Mouse (Mus musculus) neural tube, embryonic 11.5 days (tissue): ENCODE results near the gene Stk40. TPM values are rescaled to one million over a fixed set of nuclear protein-coding genes. Genes with fewer than 3 reads are reported as not detected.

Experiments used
- ATAC-seq: fragments of 200-750 bp; cut with Nextera tagmentation; 2 replicates; pipeline ENCODE4 v1.8.0; 2017; ENCODE audit warnings: moderate number of reproducible peaks, mild to moderate bottlenecking, moderate TSS enrichment, moderate library complexity; ENCODE audit not compliant: insufficient read depth, low FRiP score, low TSS enrichment
- DNase-seq: peaks from one replicate; pipeline ENCODE4 v3.0.0-alpha.2; 2015; ENCODE audit warnings: low spot score
- H3K27ac ChIP-seq: fragments of 300-500 bp; sonication (generic); 2 replicates; pipeline ENCODE4 v1.5.1; 2014; ENCODE audit warnings: low read depth, mild to moderate bottlenecking, low read length
- H3K27me3 ChIP-seq: fragments of 300-500 bp; sonication (generic); 2 replicates; pipeline ENCODE4 v1.6.1; 2014; ENCODE audit warnings: mild to moderate bottlenecking, low read length, mixed read lengths; ENCODE audit not compliant: control insufficient read depth, insufficient read depth
- H3K36me3 ChIP-seq: fragments of 300-500 bp; sonication (generic); 2 replicates; pipeline ENCODE4 v1.6.1; 2014; ENCODE audit warnings: mild to moderate bottlenecking, low read length, moderate library complexity, mixed read lengths; ENCODE audit not compliant: control insufficient read depth, insufficient read depth
- H3K4me1 ChIP-seq: fragments of 300-500 bp; sonication (generic); 2 replicates; pipeline ENCODE4 v1.6.1; 2014; ENCODE audit warnings: low read length, mixed read lengths; ENCODE audit not compliant: control insufficient read depth, insufficient read depth
- H3K4me2 ChIP-seq: fragments of 300-500 bp; sonication (generic); 2 replicates; pipeline ENCODE4 v1.6.1; 2014; ENCODE audit warnings: low read depth, mild to moderate bottlenecking, moderate library complexity
- H3K4me3 ChIP-seq: fragments of 300-500 bp; sonication (generic); 2 replicates; pipeline ENCODE4 v1.5.1; 2014; ENCODE audit warnings: low read depth, low read length
- H3K9ac ChIP-seq: fragments of 300-500 bp; sonication (generic); 2 replicates; pipeline ENCODE4 v1.6.1; 2014; ENCODE audit warnings: mild to moderate bottlenecking, low read length
- H3K9me3 ChIP-seq: fragments of 300-500 bp; sonication (generic); 2 replicates; pipeline ENCODE4 v1.6.1; 2016; ENCODE audit warnings: low read length; ENCODE audit not compliant: control insufficient read depth
- WGBS: fragments of 180-500 bp; shearing (Covaris S2); extraction: QIAGEN DNeasy Blood & Tissue Kit; methylation state at CpG from one replicate; pipeline ENCODE4 v1.1.7; 2014; 5-methylcytosine and 5-hydroxymethylcytosine counted together
- polyA plus RNA-seq: library from polyadenylated mRNA; unstranded; fragments of >200 nt; fragmentation: Nextera tagmentation; extraction: Ambion mirVana; gene quantifications from 2 replicates; pipeline ENCODE4 v1.2.1, GENCODE M21; 2014

Stk40 gene
- polyA plus RNA-seq, 1 experiment from 2014 or later = 32.5 TPM

DNA sequence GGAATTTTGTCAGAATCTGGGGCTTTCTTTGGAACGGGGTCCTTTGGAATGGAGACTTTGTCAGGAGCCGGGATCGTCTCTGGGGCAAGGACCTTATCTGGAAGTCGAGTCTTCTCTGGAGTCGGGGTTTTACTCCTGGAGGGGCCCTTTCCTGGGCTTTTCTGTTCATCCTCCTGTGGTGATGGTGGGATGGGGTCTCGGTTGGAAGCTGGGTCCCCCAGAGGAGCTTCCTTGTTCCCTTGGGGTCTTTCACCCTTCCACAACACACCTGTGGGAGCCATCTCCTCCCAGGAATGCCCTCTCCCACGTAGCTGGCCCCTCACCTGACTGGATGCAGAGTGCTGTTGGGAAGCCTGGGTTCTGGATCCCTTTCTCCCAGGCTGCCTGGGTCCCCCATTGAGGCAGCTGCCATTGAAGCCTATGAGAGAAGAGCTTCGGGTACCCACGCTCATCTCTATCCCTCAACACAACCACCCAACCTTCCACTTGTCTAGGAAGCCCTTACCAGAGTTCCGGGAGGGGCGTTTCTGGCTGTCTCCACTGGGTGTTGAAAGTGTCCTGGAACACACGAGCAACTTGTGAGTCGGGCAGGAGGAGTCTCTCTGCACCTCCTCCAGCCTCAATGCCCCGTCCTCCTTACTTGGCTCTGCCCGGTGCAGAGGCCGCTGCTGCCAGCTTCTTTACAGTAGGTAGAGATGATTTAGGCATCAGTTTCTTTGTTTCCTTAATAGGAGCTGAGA is 48.1 kb downstream of the Stk40 start:
- ATAC-seq = no peak
- Histone ChIP-seq H3K9ac (no peak overlapping the region), H3K9me3 (no peaks in the 10 kb centered on the region), H3K4me1 (peaks cover 15% of the 10 kb centered on the region), H3K4me3 (no peak overlapping the region), H3K36me3 (no peaks in the 10 kb centered on the region), H3K4me2 (no peak overlapping the region), H3K27ac (no peak overlapping the region), H3K27me3 (peaks cover 19% of the 10 kb centered on the region)
- 90% methylated on average over 16 of the region's 16 CpGs for WGBS
- DNase-seq = no peak

DNA sequence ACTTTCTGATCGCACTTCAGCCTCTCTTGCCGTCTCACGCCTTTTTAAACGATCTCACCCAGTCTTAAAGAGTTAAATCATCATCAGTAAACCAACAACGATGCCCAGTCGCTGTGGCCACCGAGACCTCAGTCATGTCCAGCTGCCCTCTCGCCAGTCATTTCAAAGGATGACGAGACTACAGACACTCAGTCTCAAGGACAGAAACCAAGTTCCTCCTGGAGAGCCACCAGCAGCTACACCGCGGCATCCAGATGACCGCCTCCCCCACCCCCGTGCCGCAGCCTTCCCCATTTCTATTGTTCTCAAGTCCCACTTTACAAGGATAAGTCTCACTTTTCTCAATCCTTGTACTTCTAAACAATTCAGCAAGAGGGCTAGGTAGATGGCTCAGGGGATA is 49.1 kb downstream of the Stk40 start:
- WGBS = 59% methylated on average over 14 of the region's 14 CpGs
- ATAC-seq = no peak

DNA sequence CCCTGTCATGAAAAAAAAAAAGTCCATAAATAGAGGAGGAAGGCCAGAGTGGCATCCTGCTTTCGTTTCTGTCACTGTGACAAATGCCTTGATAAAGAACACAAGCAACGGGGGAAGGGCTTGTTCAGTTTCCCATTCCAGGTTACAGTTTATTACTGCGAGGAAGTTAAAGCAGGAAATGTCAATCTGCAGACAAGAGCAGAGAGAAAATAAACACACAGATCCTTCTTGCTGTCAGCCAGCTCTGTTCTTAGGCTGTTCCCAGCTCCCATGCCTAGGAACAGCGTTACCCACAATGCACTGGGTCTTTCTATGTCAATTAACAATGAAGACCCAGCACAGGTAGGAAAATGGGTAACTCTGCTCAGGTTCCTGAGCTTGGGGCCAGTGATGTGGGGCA is 51.4 kb downstream of the Stk40 start:
- Histone ChIP-seq H3K36me3 (no peaks in the 10 kb centered on the region), H3K9me3 (no peaks in the 10 kb centered on the region), H3K9ac (no peak overlapping the region), H3K27ac (peak overlapping the region; percentile 29; the same call in 1 of the 2 replicates), H3K4me2 (no peak overlapping the region), H3K27me3 (no peaks in the 10 kb centered on the region), H3K4me1 (no peaks in the 10 kb centered on the region), H3K4me3 (no peak overlapping the region)
- ATAC-seq (no peak), DNase-seq (no peak)
- 63% methylated on average over 4 of the region's 4 CpGs for WGBS

More for the DNA sequence above, 49.1 kb downstream of the Stk40 start:
- Histone ChIP-seq H3K27me3 (peaks cover 19% of the 10 kb centered on the region), H3K27ac (no peak overlapping the region), H3K4me2 (no peak overlapping the region), H3K9ac (no peak overlapping the region), H3K4me1 (peaks cover 10% of the 10 kb centered on the region), H3K9me3 (no peaks in the 10 kb centered on the region), H3K4me3 (no peak overlapping the region), H3K36me3 (no peaks in the 10 kb centered on the region)
- DNase-seq = no peak

DNA sequence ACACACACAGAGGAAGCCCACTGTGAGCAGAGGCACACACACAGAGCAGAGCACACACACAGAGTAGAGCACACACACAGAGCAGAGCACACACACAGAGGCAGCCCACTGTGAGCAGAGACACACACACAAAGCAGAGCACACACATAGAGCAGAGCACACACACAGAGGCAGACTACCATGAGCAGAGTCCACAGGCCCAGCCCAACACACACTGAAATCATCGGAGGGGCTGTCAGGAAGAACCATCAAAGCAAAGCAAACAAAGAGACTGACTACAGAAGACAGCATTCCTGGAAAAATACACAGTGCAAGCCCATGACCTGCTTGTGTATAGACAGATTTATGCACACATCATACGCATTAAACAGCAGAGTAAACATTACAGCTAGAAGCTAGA is 52.1 kb downstream of the Stk40 start:
- Histone ChIP-seq H3K4me2 (no peak overlapping the region), H3K9me3 (no peaks in the 10 kb centered on the region), H3K27me3 (no peaks in the 10 kb centered on the region), H3K9ac (no peak overlapping the region), H3K36me3 (no peaks in the 10 kb centered on the region), H3K27ac (peak overlapping the region; percentile 29; the same call in 1 of the 2 replicates), H3K4me1 (no peaks in the 10 kb centered on the region), H3K4me3 (no peak overlapping the region)
- WGBS = 56% methylated on average over 2 of the region's 2 CpGs
- DNase-seq (no peak), ATAC-seq (no peak)

DNA sequence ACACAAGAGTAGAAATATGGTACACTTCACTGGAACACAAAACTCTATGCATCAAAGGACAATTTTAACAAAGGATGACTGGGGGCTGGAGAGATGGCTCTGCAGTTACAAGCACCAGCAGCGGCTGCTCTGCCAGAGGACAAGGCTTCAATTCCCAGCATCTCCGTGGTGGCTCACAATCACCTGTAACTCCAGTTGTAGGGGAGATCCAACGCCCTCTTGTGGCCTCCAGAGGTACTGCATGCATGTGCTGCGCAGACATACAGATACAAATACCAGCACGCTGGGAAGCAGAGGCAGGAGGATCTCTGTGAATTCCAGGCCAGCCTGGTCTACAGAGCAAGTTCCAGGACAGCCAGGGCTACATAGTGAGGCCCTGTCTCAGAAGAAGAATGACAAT is 52.9 kb downstream of the Stk40 start:
- Histone ChIP-seq H3K27me3 (no peaks in the 10 kb centered on the region), H3K9ac (no peak overlapping the region), H3K4me2 (no peak overlapping the region), H3K9me3 (no peaks in the 10 kb centered on the region), H3K27ac (no peak overlapping the region), H3K4me1 (no peaks in the 10 kb centered on the region), H3K36me3 (no peaks in the 10 kb centered on the region), H3K4me3 (no peak overlapping the region)
- DNase-seq (no peak), ATAC-seq (no peak)
- WGBS = 55% methylated on average over 5 of the region's 5 CpGs

DNA sequence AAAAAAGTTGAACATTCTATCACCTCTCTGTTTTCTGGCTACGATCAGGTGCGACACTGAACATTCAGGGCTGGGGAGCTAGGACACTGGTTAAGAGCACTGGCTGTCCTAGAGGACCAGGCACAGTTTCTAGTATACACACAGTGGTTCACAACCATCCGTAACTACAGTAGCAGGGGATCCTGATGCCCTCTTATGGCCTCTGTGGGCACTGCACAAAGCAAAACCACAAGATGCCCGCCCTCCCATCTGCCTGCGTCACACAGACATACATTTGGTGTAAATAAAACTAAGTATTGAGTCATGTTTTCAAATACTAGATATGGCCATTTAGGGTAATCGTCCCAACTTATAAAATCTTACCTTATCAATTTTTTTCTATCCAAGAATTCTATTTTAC is 53.8 kb downstream of the Stk40 start:
- Histone ChIP-seq H3K27me3 (no peaks in the 10 kb centered on the region), H3K4me1 (no peaks in the 10 kb centered on the region; the same call in 1 of the 2 replicates), H3K9ac (no peak overlapping the region), H3K27ac (no peak overlapping the region), H3K4me3 (no peak overlapping the region), H3K4me2 (no peak overlapping the region), H3K36me3 (no peaks in the 10 kb centered on the region), H3K9me3 (no peaks in the 10 kb centered on the region)
- WGBS = 91% methylated on average over 6 of the region's 6 CpGs
- ATAC-seq (no peak), DNase-seq (no peak)

DNA sequence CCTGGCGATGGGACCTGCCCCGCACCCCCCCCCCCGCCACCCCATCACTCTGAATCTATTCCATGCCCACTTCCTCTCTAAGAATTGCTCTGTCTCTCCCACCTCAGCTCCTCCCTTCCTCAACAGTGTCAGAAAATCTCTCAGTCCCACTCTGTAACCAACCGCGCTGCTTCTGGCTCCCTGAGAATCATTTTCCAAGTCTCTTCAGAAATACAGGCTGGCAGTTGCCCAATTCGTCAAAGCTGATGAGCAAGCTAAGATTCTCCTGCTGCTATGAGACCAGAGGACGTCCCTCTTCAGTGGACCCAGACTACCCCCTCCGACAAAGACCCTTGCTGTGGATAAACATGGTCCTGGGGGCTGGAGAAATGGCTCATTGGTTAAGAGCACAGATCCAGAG is 55.7 kb downstream of the Stk40 start:
- DNase-seq = no peak
- no peak overlapping the region for H3K4me2 ChIP-seq
- ATAC-seq = no peak

DNA sequence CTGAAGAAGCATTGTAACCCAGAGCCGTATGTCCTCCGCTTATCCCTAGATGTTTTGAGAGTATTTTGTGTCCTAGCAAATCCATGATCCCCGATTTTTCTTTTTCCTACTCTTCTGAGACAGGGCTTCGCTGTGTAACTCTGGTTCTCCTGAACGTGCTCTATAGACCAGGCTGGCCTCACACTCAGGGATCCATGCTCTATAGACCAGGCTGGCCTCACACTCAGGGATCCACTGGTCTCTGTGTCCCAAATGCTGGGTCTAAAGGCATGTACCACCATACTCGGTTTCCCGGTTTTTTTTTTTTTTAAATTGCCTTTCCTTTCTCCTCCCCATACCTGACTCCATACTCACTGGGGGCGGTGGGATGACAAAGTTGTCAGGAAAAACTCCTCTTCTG is 57.2 kb downstream of the Stk40 start:
- peaks cover 11% of the 10 kb centered on the region; the same call in 1 of the 2 replicates for H3K4me1 ChIP-seq
- no peaks in the 10 kb centered on the region for H3K27me3 ChIP-seq
- H3K9me3 ChIP-seq = no peaks in the 10 kb centered on the region
- H3K4me2 ChIP-seq = no peak overlapping the region
- H3K27ac ChIP-seq = no peak overlapping the region
- no peak for DNase-seq
- no peaks in the 10 kb centered on the region; the same call in 1 of the 2 replicates for H3K36me3 ChIP-seq
- no peak for ATAC-seq
- whole genome bisulfite sequencing = 83% methylated on average over 8 of the region's 8 CpGs
- no peak overlapping the region for H3K9ac ChIP-seq
- no peak overlapping the region for H3K4me3 ChIP-seq

More for the DNA sequence above, 55.7 kb downstream of the Stk40 start:
- no peak overlapping the region for H3K27ac ChIP-seq
- no peaks in the 10 kb centered on the region for H3K9me3 ChIP-seq
- no peaks in the 10 kb centered on the region for H3K27me3 ChIP-seq
- H3K4me3 ChIP-seq = no peak overlapping the region
- WGBS = 77% methylated on average over 8 of the region's 8 CpGs
- no peaks in the 10 kb centered on the region for H3K36me3 ChIP-seq
- H3K4me1 ChIP-seq = peaks cover 11% of the 10 kb centered on the region; the same call in 1 of the 2 replicates
- no peak overlapping the region for H3K9ac ChIP-seq

DNA sequence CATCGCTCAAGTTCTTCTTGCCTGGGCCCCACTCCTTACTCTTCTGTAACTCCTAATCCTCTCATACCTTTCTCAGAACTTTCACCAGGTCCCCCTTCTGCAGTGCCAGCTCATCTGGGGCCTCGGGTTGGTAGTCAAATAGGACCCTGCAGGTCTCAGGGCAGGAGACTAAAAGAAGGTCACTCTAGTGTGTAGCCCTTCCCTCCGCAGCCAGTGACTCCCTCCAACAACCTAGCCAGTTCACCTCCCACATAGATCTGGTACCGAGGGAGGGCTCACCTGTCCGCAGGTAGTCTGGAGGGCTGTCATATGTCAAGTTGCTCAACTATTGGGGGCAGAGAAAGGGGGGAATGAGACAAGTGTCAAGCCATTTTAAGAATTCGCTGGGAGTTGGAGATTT is 57.7 kb downstream of the Stk40 start:
- DNase-seq (peak; percentile 9), ATAC-seq (no peak)
- 89% methylated on average over 6 of the region's 6 CpGs for WGBS

More for the DNA sequence above, 57.7 kb downstream of the Stk40 start:
- peaks cover 11% of the 10 kb centered on the region; the same call in 1 of the 2 replicates for H3K4me1 ChIP-seq
- H3K4me2 ChIP-seq = no peak overlapping the region
- H3K27ac ChIP-seq = no peak overlapping the region
- no peaks in the 10 kb centered on the region for H3K27me3 ChIP-seq
- no peaks in the 10 kb centered on the region for H3K9me3 ChIP-seq
- H3K9ac ChIP-seq = no peak overlapping the region
- H3K36me3 ChIP-seq = peaks cover 4% of the 10 kb centered on the region; the same call in 1 of the 2 replicates
- H3K4me3 ChIP-seq = no peak overlapping the region
